Mouse (Mus musculus) ES-E14 (cell line): ENCODE results near the gene Nfe2l1.

Experiments used
- CHD2 ChIP-seq: IDR thresholded peaks from 2 replicates; pipeline ENCODE4 v1.6.1; 2014; ENCODE audit warnings: mild to moderate bottlenecking, low read depth, low read length, inconsistent platforms
- HCFC1 ChIP-seq: IDR thresholded peaks from 2 replicates; pipeline ENCODE4 v1.6.1; 2012; ENCODE audit warnings: low read length, inconsistent platforms, borderline replicate concordance; ENCODE audit not compliant: insufficient read depth
- MAFK ChIP-seq: IDR thresholded peaks from 2 replicates; pipeline ENCODE4 v1.6.1; 2014; ENCODE audit warnings: mild to moderate bottlenecking, low read depth, low read length, inconsistent platforms; ENCODE audit not compliant: insufficient read depth
- ZC3H11A ChIP-seq: IDR thresholded peaks from 2 replicates; pipeline ENCODE4 v1.6.1; 2012; ENCODE audit warnings: low read depth, mild to moderate bottlenecking, inconsistent platforms, low read length, borderline replicate concordance
- ZNF384 ChIP-seq: IDR thresholded peaks from 2 replicates; pipeline ENCODE4 v1.6.1; 2012; ENCODE audit warnings: low read depth, low read length, inconsistent platforms

- TF ChIP-seq HCFC1, result no peak
- no peak for TF ChIP-seq MAFK
- no peak for TF ChIP-seq CHD2
- TF ChIP-seq ZNF384, result no peak
- no peak for TF ChIP-seq ZC3H11A
Observed at GRCm38 (mm10) chr11:96813455-96813854, 16.3 kb downstream of the Nfe2l1 start.
